Mouse (Mus musculus) liver, embryonic 14.5 days (tissue): Measurements from ENCODE around the gene Adgrl3.

ENCODE experiments used
- CTCF ChIP-seq: IDR thresholded peaks from 2 replicates; pipeline ENCODE4 v1.5.1; 2016; ENCODE audit warnings: antibody characterized with exemption, low read depth, control low read depth
- EP300 ChIP-seq: IDR thresholded peaks from 2 replicates; pipeline ENCODE4 v1.6.1; 2016; ENCODE audit warnings: antibody characterized with exemption, low read depth

DNA sequence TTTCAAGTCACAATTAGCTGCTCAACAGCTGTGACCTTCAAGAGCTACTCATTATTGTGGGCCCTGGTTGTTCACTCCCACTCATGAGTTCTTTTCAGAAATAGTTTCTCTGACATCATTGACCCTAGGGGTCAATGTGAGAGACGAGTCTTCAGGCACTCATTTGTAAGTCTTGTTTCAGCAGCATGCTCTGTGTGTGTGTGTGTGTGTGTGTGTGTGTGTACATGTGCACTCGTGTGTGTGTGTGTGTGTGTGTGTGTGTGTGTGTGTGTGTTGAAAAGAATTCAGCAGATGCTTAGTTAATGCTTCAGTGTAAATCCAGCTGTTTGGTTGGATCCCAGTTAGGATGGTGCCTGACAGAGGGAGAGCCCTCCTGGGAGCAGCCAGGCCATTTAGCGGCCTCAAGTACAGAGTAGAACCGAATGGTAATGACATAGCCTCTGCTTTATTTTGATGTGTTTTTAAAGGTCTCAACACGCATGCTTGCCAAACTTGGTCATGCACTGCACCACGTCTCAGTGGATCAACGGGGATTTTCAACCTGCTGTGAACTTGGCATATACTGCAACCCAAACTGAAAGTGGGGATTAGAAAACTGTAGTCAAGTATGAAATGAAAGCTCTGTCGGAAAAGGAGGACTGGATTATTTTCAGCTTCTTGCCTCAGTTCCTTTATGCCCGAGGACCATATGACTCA is 325.6 kb downstream of the Adgrl3 start:
- no peak for TF ChIP-seq CTCF
- TF ChIP-seq EP300 = no peak
